In genomic region chr5:134436782-134437458, GRCm38 (mm10) we compare ENCODE assay signal across 9 mouse cellular contexts. TPM values are rescaled to one million over a fixed set of nuclear protein-coding genes. Genes with fewer than 3 reads are reported as not detected.
DNase-seq lines count a peak whose midpoint lies in the region; ATAC-seq and TF ChIP-seq lines count a peak whose summit lies in the region.
"Had no signal": no experiment of that assay in that cellular context is flagged by ENCODE, and none has a peak within 500 bp of the region (broad histone marks: within the 10 kb centered on the region; RNA-seq: fewer than 3 reads in every experiment).

No protein-coding gene starts in this region.

- H3K4me2 ChIP-seq in heart, postnatal 0 days (ENCODE audit: low read depth, low read length) = no peak overlapping the region
- H3K4me2 ChIP-seq in limb, embryonic 15.5 days = no peak overlapping the region
- H3K4me2 ChIP-seq: lung, embryonic 15.5 days; neural tube, embryonic 12.5 days had no signal

- H3K27me3 ChIP-seq in heart, postnatal 0 days (ENCODE audit: control insufficient read depth, insufficient read depth, low read length) = no peaks in the 10 kb centered on the region
- no peaks in the 10 kb centered on the region for H3K27me3 ChIP-seq in ES-Bruce4 (ENCODE audit: control insufficient read depth, insufficient read depth, low read length, poor library complexity, severe bottlenecking)
- no peaks in the 10 kb centered on the region for H3K27me3 ChIP-seq in limb, embryonic 15.5 days
- H3K27me3 ChIP-seq: lung, embryonic 15.5 days; neural tube, embryonic 12.5 days had no signal

- TF ChIP-seq POLR2A in ES-Bruce4 (IDR thresholded peaks at IDR 0.05; ENCODE audit: insufficient read depth, low read length) = no peak

- no peak for TF ChIP-seq EP300 in heart, postnatal 0 days (IDR thresholded peaks at IDR 0.05; ENCODE audit: low read depth)
- 0 out of 2 replicates have a peak, but pooled peaks have one; percentile 59 for TF ChIP-seq EP300 in ES-Bruce4 (IDR thresholded peaks at IDR 0.05; ENCODE audit: insufficient read depth, low read depth, low read length)

- peak overlapping the region; percentile 35 for H3K27ac ChIP-seq in heart, postnatal 0 days (ENCODE audit: low read depth)
- peak overlapping the region; percentile 58 for H3K27ac ChIP-seq in ES-Bruce4 (ENCODE audit: insufficient read depth, low read length)
- H3K27ac ChIP-seq in limb, embryonic 15.5 days = peak overlapping the region; percentile 79
- H3K27ac ChIP-seq: neural tube, embryonic 12.5 days had no signal

- no peaks in the 10 kb centered on the region for H3K36me3 ChIP-seq in heart, postnatal 0 days (replicated peaks; ENCODE audit: control insufficient read depth, insufficient read depth, low read length)
- H3K36me3 ChIP-seq in ES-Bruce4 (ENCODE audit: control insufficient read depth, insufficient read depth, low read length, poor library complexity, severe bottlenecking) = no peaks in the 10 kb centered on the region
- H3K36me3 ChIP-seq in limb, embryonic 15.5 days = peaks cover 13% of the 10 kb centered on the region; the same call in 1 of the 2 replicates
- H3K36me3 ChIP-seq: lung, embryonic 15.5 days had no signal

- no peak for TF ChIP-seq CTCF in heart, postnatal 0 days (IDR thresholded peaks at IDR 0.05; ENCODE audit: low read depth)
- no peak for TF ChIP-seq CTCF in ES-Bruce4 (IDR thresholded peaks at IDR 0.05; ENCODE audit: low read depth, low read length)

- no peak overlapping the region for H3K4me3 ChIP-seq in heart, postnatal 0 days (ENCODE audit: low read depth, low read length)
- H3K4me3 ChIP-seq in ES-Bruce4 (ENCODE audit: low read depth, low read length) = no peak overlapping the region
- no peak overlapping the region for H3K4me3 ChIP-seq in limb, embryonic 15.5 days
- H3K4me3 ChIP-seq: lung, embryonic 15.5 days; neural tube, embryonic 12.5 days had no signal

- H3K9me3 ChIP-seq in heart, postnatal 0 days (replicated peaks; ENCODE audit: control insufficient read depth, low read length) = no peaks in the 10 kb centered on the region
- no peaks in the 10 kb centered on the region for H3K9me3 ChIP-seq in ES-Bruce4 (replicated peaks; ENCODE audit: control insufficient read depth, insufficient read depth, low read length, poor library complexity, severe bottlenecking)
- H3K9me3 ChIP-seq in limb, embryonic 15.5 days = no peaks in the 10 kb centered on the region
- H3K9me3 ChIP-seq: lung, embryonic 15.5 days; neural tube, embryonic 12.5 days had no signal

- WGBS in heart, postnatal 0 days = 79% methylated on average over 13 of the region's 13 CpGs
- 66% methylated on average over 13 of the region's 13 CpGs for WGBS in limb, embryonic 15.5 days

- H3K9ac ChIP-seq in heart, postnatal 0 days (replicated peaks; ENCODE audit: low read depth, low read length) = no peak overlapping the region
- H3K9ac ChIP-seq in ES-Bruce4 (ENCODE audit: low read depth, poor library complexity, severe bottlenecking) = no peak overlapping the region
- H3K9ac ChIP-seq in limb, embryonic 15.5 days = no peak overlapping the region
- H3K9ac ChIP-seq: lung, embryonic 15.5 days had no signal

- no peak for ATAC-seq in heart, postnatal 0 days (ENCODE audit: insufficient read depth, low read depth)
- no peak for ATAC-seq in limb, embryonic 15.5 days (ENCODE audit: insufficient number of reproducible peaks, low FRiP score, low TSS enrichment, low read depth)
- no peak for ATAC-seq in megakaryocyte-erythroid progenitor cell, adult 5-6 weeks (replicated peaks; ENCODE audit: low FRiP score, low TSS enrichment, poor library complexity, severe bottlenecking)

- H3K4me1 ChIP-seq in heart, postnatal 0 days (ENCODE audit: control insufficient read depth, insufficient read depth) = peaks cover 56% of the 10 kb centered on the region
- peaks cover 25% of the 10 kb centered on the region for H3K4me1 ChIP-seq in ES-Bruce4 (ENCODE audit: control insufficient read depth, insufficient read depth, low read length)
- H3K4me1 ChIP-seq in limb, embryonic 15.5 days = peaks cover 72% of the 10 kb centered on the region

- no peak for DNase-seq in heart, postnatal 0 days (ENCODE audit: low spot score)
- no peak for DNase-seq in heart, adult 18-20 months
- DNase-seq in MN1 (ENCODE audit: low spot score) = peak; percentile 45
- DNase-seq in right cerebral cortex, postnatal 14 days = no peak

RNA-seq across cellular contexts. Expression of gene Gtf2ird1, which starts 19.6 kb away (rescaled TPM):
- total RNA-seq in heart, postnatal 0 days (2014; rRNA removed; ENCODE audit: low replicate concordance) = 28.8 and 63.7 TPM in 2 replicates
- 20.5 and 27.7 TPM in 2 replicates for polyA plus RNA-seq in heart, postnatal 0 days (2015; fragmentation: Nextera tagmentation; extraction: Ambion mirVana)
- total RNA-seq in heart, adult 18-20 months (2021) = 10 to 100 TPM; 18.2 to 20.5 TPM
- polyA plus RNA-seq in ES-Bruce4 (2011; ENCODE audit: insufficient read depth, insufficient read length, low read depth, missing spikeins) = 91.5 and 94.2 TPM in 2 replicates
- 93.5 and 102 TPM in 2 replicates for polyA plus RNA-seq in limb, embryonic 15.5 days (2015; fragmentation: Nextera tagmentation; extraction: Ambion mirVana)
- total RNA-seq in megakaryocyte-erythroid progenitor cell, adult 5-6 weeks (2014; fragmentation: Nextera tagmentation) = 17.7 and 23.1 TPM in 2 replicates
- 5.5 and 11.8 TPM in 2 replicates for total RNA-seq in megakaryocyte-erythroid progenitor cell, adult 5-6 weeks (2017)
